Mouse (Mus musculus): Measurements from ENCODE around the gene Gm4567.
"Not testable (repeated sequence)": the region's sequence is repeated elsewhere in the genome, so short reads cannot be mapped to it uniquely, and the experiment has no call there.

Gm4567 gene

GRCm38 (mm10) chr7:22719610-22720009, at the start of gene Gm4567:
Gm4567 (minus strand) TSS chr7:22719710.
- DNase-seq (ENCODE audit: low spot score in 2 of 2) = not testable (repeated sequence)

GRCm38 (mm10) chr7:22761397-22761796, 41.9 kb upstream of the Gm4567 start, which contains the start of gene Vmn1r157:
Vmn1r157 (plus strand) TSS chr7:22761697.
- not testable (repeated sequence) for DNase-seq (ENCODE audit: low spot score in 2 of 2)

GRCm38 (mm10) chr7:22692217-22692616, 27.3 kb downstream of the Gm4567 start, which contains the start of gene Gm8693:
Gm8693 (minus strand) TSS chr7:22692317.
- not testable (repeated sequence) for DNase-seq (ENCODE audit: low spot score in 2 of 2)

Data from frontal cortex, postnatal 10 days (tissue).